Mouse (Mus musculus): ENCODE data around the gene Mymk.
A peak's percentile ranks its signal among the peaks of the same experiment; 100 is the strongest.

Gene Mymk

GRCm38 (mm10) chr2:27079152-27079584 is 7.2 kb upstream of the Mymk start, which contains the start of gene Adamtsl2:
Gene Adamtsl2, plus strand, starts transcription at chr2:27079379.
- no peak for DNase-seq (ENCODE audit: low read depth, low spot score)

- DNase-seq (ENCODE audit: low read depth, low spot score) = no peak
Observed at GRCm38 (mm10) chr2:27078312-27078711, 6.3 kb upstream of the Mymk start.

GRCm38 (mm10) chr2:27077655-27078244 is 5.8 kb upstream of the Mymk start:
- DNase-seq (ENCODE audit: low read depth, low spot score) = no peak

GRCm38 (mm10) chr2:27075485-27075884 is 3.5 kb upstream of the Mymk start:
- no peak for DNase-seq (ENCODE audit: low read depth, low spot score)

GRCm38 (mm10) chr2:27074804-27075203 is 2.8 kb upstream of the Mymk start:
- no peak for DNase-seq (ENCODE audit: low read depth, low spot score)

GRCm38 (mm10) chr2:27073407-27073806 is 1.4 kb upstream of the Mymk start:
- DNase-seq (ENCODE audit: low read depth, low spot score) = no peak

- no peak for DNase-seq (ENCODE audit: low read depth, low spot score)
Observed at GRCm38 (mm10) chr2:27071137-27071536, 842 bp downstream of the Mymk start.

GRCm38 (mm10) chr2:27070247-27070813 is 1.6 kb downstream of the Mymk start:
- DNase-seq (ENCODE audit: low read depth, low spot score) = no peak

- DNase-seq (ENCODE audit: low read depth, low spot score) = no peak
Observed at GRCm38 (mm10) chr2:27069646-27070045, 2.3 kb downstream of the Mymk start.

- DNase-seq (ENCODE audit: low read depth, low spot score) = no peak
Observed at GRCm38 (mm10) chr2:27067996-27068395, 4.0 kb downstream of the Mymk start.

- DNase-seq (ENCODE audit: low read depth, low spot score) = no peak
Observed at GRCm38 (mm10) chr2:27067124-27067523, 4.9 kb downstream of the Mymk start.

GRCm38 (mm10) chr2:27059187-27059586 is 12.8 kb downstream of the Mymk start:
- no peak for DNase-seq (ENCODE audit: low read depth, low spot score)

- no peak for DNase-seq (ENCODE audit: low read depth, low spot score)
Observed at GRCm38 (mm10) chr2:27058751-27059150, 13.2 kb downstream of the Mymk start.

GRCm38 (mm10) chr2:27058251-27058650 is 13.7 kb downstream of the Mymk start:
- no peak for DNase-seq (ENCODE audit: low read depth, low spot score)

GRCm38 (mm10) chr2:27049408-27049807 is 22.6 kb downstream of the Mymk start:
- DNase-seq (ENCODE audit: low read depth, low spot score) = no peak

- no peak for DNase-seq (ENCODE audit: low read depth, low spot score)
Observed at GRCm38 (mm10) chr2:27045979-27046770, 25.8 kb downstream of the Mymk start.

GRCm38 (mm10) chr2:27044641-27045040 is 27.3 kb downstream of the Mymk start:
- no peak for DNase-seq (ENCODE audit: low read depth, low spot score)

GRCm38 (mm10) chr2:27044166-27044565 is 27.8 kb downstream of the Mymk start:
- no peak for DNase-seq (ENCODE audit: low read depth, low spot score)

GRCm38 (mm10) chr2:27043461-27043860 is 28.5 kb downstream of the Mymk start:
- no peak for DNase-seq (ENCODE audit: low read depth, low spot score)

GRCm38 (mm10) chr2:27042131-27042844 is 29.7 kb downstream of the Mymk start:
- DNase-seq (ENCODE audit: low read depth, low spot score) = no peak

GRCm38 (mm10) chr2:27039286-27039685 is 32.7 kb downstream of the Mymk start:
- no peak for DNase-seq (ENCODE audit: low read depth, low spot score)

- peak; percentile 44 for DNase-seq (ENCODE audit: low read depth, low spot score)
Observed at GRCm38 (mm10) chr2:27038596-27038995, 33.4 kb downstream of the Mymk start.

All from c-Kit-negative CD71-positive TER-119-positive erythroid progenitor cells, embryonic 14.5 days (primary cell).